Mouse (Mus musculus) liver, adult 10 weeks (tissue): ENCODE data around the gene Gm3336. TPM values are rescaled to one million over a fixed set of nuclear protein-coding genes. Genes with fewer than 3 reads are reported as not detected.

Experiments used
- polyA plus RNA-seq: library from polyadenylated mRNA; stranded (reverse); fragments of 350-450 nt; fragmentation: Illumina TruSeq; extraction: RNeasy Lipid Tissue Mini Kit (QIAGEN cat#74804); gene quantifications from one replicate; pipeline ENCODE4 v1.2.3, GENCODE M21; 2014; ENCODE audit warnings: low read depth, low replicate concordance

Gene Gm3336
- polyA plus RNA-seq = not detected

DNA sequence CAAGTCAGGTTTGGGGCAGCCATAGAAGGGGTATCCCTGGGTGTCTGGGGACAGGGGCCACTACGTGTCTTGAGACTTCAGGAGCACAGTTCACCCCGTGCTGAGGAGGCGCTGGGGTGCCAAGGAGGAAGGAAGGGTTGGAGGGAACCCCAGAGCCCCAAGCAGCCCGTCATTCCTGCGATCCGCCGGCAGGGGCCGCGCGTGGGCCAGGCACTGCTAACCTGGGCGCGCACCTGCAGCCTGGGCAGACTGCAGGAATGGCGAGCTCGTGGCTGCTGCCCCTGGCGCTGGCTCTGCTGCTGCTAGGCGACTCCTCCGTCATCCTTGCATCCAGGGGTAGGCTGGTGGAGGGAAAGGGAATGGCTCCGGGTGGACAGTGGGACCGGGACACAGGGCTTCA lies at the start of gene Gm3336:
Gene Gm3336, plus strand, starts transcription at position 247 of the 400 bp plus-strand sequence.

DNA sequence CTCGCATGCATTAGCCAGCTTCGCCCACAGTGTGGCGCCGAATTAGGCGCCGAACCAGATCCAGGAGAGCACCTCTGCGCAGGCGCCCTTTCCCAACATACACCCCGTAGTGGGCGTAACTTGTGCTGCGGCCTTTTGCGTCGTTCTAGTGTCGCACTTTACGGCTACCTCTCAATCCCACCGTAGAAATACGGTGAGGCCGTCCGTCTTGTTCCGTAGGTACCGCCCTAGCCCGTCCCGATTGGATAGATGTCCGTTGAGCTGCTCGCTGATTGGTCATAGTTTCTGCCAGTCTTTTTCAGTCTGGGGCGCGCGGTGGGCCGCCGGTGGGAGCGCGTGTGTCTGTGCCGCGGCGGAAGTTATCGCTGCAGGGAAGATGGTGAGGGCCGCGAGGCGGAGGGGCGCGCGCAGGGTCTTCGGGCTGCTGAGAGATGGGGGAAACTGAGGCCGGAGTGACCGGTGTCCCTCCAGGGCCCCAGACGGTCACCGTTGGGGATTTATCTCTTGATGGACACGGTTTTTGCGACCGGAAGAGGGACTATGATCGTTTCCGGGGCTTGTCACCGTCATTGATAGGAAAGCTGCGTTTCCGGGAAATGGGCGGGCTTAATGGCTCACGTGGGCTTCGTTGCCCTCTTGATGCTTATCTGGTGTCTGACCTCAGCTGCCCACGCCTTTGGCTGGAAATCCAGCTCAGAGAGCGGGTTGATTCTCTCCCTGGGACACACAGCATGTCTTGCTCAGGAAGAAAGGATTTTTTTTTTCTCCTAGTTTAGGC lies 45.1 kb upstream of the Gm3336 start, which contains the start of gene Lsm4:
Gene Lsm4, plus strand, starts transcription at position 170 of the 778 bp plus-strand sequence.

DNA sequence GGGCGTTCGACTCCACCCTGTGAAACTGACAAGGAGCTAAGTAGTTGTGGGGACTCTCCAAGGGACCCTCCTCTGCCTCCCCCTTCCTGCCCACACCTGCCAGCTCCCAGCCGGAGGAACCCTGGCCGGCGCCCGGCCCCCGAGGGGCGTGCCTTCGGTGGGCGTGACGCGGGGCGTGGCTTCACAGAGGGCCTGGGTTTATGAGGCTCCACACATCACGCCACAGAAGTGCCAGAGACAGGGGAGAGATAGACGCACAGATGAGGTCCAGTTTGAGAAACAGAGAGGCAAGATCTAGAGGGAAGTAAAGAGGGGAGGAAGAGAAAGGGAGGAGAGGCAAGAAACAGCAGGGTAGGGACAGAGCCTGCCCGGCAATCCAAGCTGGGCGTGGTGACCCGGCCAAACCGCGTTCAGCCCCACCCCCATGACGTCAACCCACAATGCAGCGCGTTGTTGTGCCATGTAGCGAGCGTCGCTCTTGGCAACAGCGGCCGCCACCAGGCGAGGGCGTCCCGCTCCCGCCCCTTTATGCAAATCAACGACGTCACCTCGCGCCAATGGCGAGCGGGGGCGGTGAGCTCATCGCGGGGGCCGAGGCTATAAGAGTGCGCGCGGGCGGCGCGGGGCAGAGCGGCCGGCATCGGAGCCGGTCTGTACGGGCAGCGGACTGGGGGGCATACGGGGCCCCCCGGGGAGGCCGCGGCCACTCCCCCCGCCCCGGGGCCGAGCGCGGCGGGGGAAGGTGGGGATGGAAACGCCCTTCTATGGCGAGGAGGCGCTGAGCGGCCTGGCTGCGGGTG lies 19.8 kb upstream of the Gm3336 start, which contains the start of gene Jund:
Gene Jund, plus strand, starts transcription at position 640 of the 800 bp plus-strand sequence.

DNA sequence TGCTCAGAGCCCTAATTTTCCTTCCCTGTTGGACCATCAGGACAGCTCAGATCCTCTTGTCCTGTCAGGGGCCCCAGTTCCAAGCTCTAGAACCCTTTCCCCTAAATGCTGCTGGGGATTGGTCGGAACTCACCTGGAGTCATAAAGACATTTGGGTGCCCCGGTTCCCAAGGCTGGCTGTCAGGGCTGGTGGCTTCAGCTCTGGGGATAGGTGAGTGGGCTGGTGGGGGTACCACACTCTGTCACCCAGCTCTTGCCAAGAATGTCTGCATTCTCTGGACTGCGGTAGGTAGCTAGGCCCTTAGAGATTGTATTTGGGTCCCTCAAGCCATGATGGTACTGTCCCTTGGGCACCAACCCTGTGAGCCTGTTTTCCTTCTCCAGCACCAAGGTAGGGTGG lies 15.1 kb upstream of the Gm3336 start, which contains the start of gene Iqcn:
Gene Iqcn, plus strand, starts transcription at position 171 of the 400 bp plus-strand sequence.

DNA sequence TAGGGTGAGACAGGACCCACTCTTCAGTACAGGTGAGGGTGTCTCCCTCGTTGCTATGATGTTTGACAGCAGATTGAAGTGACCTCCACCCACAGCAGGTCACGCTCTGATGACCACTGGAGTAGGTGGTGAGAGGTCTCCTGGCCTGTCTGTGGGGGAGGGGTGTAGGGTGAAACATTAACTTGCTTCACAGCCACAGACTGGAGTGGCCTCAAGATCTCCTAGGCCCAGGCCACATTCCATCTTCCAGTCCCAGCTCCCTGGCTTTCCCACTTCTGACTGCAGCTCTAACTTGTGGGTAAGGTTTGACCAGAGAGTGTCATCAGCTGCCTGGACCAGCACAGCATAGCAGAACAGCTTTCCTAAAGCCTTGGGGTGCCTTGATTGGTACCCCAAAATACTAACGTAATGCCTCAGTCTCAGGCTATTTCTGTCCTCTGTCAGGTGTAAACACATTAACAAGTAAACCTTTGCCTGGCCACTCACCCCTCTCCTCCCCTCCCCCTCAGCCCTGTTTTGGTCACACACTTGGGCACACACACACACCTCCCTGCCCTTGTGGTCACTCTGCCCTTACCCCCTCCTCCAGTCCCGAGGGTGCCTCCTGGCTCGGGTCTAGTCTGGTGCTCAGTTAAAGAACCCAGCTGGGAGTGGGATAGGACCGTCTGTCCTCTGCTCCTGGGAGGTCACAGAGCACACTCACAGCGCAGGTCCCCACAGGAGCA lies 5.3 kb downstream of the Gm3336 start, which contains the start of gene Pde4c:
Gene Pde4c, plus strand, starts transcription at position 235 of the 725 bp plus-strand sequence.

DNA sequence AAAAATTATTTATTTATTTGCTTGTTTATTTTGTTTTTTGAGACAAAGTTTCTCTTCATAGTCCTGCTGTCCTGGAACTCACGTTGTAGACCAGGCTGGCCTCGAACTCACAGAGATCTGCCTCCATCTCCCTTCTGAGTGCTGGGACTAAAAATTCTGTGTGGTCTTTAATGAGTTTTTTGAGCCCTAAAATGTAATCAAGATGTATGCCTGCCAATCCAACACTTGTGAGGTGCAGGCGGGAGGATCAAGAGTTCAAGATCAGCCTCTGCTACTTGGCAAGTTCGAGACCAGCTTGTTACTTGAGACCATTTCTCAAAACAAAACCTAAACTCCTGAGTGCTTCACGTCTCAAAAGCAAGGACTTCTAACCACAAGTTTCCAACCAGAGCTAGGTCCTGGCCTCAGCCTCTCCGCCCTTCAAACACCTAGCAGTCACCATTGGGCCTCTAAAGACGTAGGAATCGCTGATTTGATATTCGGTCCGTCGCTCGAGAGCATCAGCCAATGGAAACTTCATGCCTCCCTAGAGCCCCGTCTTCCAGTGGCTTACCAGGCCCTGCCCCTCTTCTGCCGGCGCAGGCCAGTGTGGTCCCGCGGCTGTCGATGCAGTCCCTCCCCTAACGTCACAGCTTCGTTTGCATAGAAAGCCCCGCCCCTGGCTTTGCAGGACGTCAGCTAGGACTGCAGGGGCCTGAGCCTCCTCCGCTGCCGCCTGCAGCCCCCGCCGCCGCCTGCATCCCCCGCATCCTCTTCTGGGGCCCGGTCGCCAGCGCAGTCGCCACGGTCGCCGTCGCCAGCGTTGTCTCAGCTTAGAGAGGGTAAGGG lies 35.9 kb downstream of the Gm3336 start, which contains the start of gene Rab3a:
Gene Rab3a, plus strand, starts transcription at position 637 of the 828 bp plus-strand sequence.

DNA sequence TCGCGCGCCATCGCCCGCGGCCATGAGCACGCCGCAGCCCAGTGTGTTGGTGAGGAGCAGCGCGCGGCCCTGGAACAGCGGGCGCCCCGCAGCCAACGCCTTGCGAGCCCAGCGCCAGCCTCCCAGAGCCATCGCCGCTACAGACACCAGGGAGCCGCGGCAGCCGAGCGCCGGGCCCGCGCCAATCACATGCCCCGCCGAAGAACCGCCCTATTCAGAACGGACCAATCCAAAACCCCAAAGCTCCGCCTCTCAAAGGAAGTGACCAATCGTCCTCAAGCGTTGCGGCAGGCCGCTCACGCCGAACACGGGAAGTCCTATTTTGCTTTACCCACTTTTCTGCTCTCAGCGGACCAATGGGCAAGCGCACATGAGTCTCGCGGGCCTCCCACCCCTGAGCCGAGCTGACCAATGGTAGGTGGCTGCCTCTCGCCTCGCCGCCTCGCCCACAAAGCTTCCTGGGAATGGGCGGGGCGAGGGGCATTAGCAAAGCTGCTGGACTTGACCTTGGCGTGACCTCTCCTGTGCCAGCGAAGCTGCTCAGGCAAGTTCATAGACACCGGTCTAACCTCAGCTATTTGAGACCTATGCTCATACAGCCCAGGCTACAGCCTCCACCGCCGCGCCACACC lies 42.5 kb downstream of the Gm3336 start, which contains the start of gene Mpv17l2:
Gene Mpv17l2, minus strand, starts transcription at position 172 of the 632 bp plus-strand sequence.

Other genes starting within 250 kb of the Gm3336 start
- gene Klhl26, start 241.6 kb upstream of the Gm3336 start, polyA plus RNA-seq = 1.5 TPM
- gene Tmem59l, start 231.2 kb upstream of the Gm3336 start, polyA plus RNA-seq = not detected
- gene Crlf1, start 225.4 kb upstream of the Gm3336 start, polyA plus RNA-seq = not detected
- gene Rex1bd, start 211.8 kb upstream of the Gm3336 start, polyA plus RNA-seq = 2.4 TPM
- 13.6 TPM for gene Uba52, start 207.7 kb upstream of the Gm3336 start, polyA plus RNA-seq
- 10.3 TPM for gene Fkbp8, start 190.8 kb upstream of the Gm3336 start, polyA plus RNA-seq
- 11.4 TPM for gene Kxd1, start 190.6 kb upstream of the Gm3336 start, polyA plus RNA-seq
- gene Ell, start 179.1 kb upstream of the Gm3336 start, polyA plus RNA-seq = 2.1 TPM
- gene Isyna1, start 124.2 kb upstream of the Gm3336 start, polyA plus RNA-seq = not detected
- not detected for gene Ssbp4, start 109.7 kb upstream of the Gm3336 start, polyA plus RNA-seq
- gene Lrrc25, start 102.4 kb upstream of the Gm3336 start, polyA plus RNA-seq = 0.85 TPM
- gene Gdf15, start 86.1 kb upstream of the Gm3336 start, polyA plus RNA-seq = not detected
- 17.3 TPM for gene Pgpep1, start 58.2 kb upstream of the Gm3336 start, polyA plus RNA-seq
- gene Lsm4, start 45.3 kb upstream of the Gm3336 start, polyA plus RNA-seq = 0.61 TPM
- 8.1 TPM for gene Jund, start 19.6 kb upstream of the Gm3336 start, polyA plus RNA-seq
- gene Iqcn, start 15.1 kb upstream of the Gm3336 start, polyA plus RNA-seq = not detected
- 1.1 TPM for gene Pde4c, start 5.2 kb downstream of the Gm3336 start, polyA plus RNA-seq
- 0.56 TPM for gene Rab3a, start 36.1 kb downstream of the Gm3336 start, polyA plus RNA-seq
- 0.85 TPM for gene Mpv17l2, start 42.4 kb downstream of the Gm3336 start, polyA plus RNA-seq
- gene Pik3r2, start 58.2 kb downstream of the Gm3336 start, polyA plus RNA-seq = 0.93 TPM
- 2.1 TPM for gene Mast3, start 86.5 kb downstream of the Gm3336 start, polyA plus RNA-seq
- not detected for gene Il12rb1, start 89.9 kb downstream of the Gm3336 start, polyA plus RNA-seq
- 2.8 TPM for gene Arrdc2, start 121.2 kb downstream of the Gm3336 start, polyA plus RNA-seq
- gene Kcnn1, start 144.7 kb downstream of the Gm3336 start, polyA plus RNA-seq = 0.66 TPM
- gene Ccdc124, start 155.4 kb downstream of the Gm3336 start, polyA plus RNA-seq = 0.29 TPM
- not detected for gene Slc5a5, start 174.2 kb downstream of the Gm3336 start, polyA plus RNA-seq
- 58.9 TPM for gene Rpl18a, start 178.9 kb downstream of the Gm3336 start, polyA plus RNA-seq
- gene Map1s, start 187.4 kb downstream of the Gm3336 start, polyA plus RNA-seq = not detected